Mouse (Mus musculus): ENCODE data around the gene Eftud2. TPM values are rescaled to one million over a fixed set of nuclear protein-coding genes. Genes with fewer than 3 reads are reported as not detected.
A peak's percentile ranks its signal among the peaks of the same experiment; 100 is the strongest.

Gene Eftud2
- polyA plus RNA-seq, 1 experiment, result 76.4 TPM

GRCm38 (mm10) chr11:102903654-102904053 lies 22.9 kb upstream of the Eftud2 start:
- DNase-seq, result no peak
- Histone ChIP-seq H3K4me1 (ENCODE audit: control insufficient read depth, insufficient read depth, low read length) (no peaks in the 10 kb centered on the region), H3K4me3 (ENCODE audit: insufficient read depth, low read depth, low read length) (no peak overlapping the region), H3K36me3 (ENCODE audit: control insufficient read depth, insufficient read depth, low read length) (no peaks in the 10 kb centered on the region), H3K27ac (ENCODE audit: insufficient read depth, low read depth, low read length) (no peak overlapping the region), H3K27me3 (replicated peaks; ENCODE audit: control insufficient read depth, insufficient read depth, low read length) (no peaks in the 10 kb centered on the region)
- TF ChIP-seq POLR2A (IDR thresholded peaks at IDR 0.05; ENCODE audit: low read depth, low read length) (no peak), CTCF (conservative IDR thresholded peaks at IDR 0.05; ENCODE audit: insufficient read depth, insufficient read length, low read depth, low read length) (no peak)
- 81% methylated on average over 7 of the region's 7 CpGs for WGBS

DNA sequence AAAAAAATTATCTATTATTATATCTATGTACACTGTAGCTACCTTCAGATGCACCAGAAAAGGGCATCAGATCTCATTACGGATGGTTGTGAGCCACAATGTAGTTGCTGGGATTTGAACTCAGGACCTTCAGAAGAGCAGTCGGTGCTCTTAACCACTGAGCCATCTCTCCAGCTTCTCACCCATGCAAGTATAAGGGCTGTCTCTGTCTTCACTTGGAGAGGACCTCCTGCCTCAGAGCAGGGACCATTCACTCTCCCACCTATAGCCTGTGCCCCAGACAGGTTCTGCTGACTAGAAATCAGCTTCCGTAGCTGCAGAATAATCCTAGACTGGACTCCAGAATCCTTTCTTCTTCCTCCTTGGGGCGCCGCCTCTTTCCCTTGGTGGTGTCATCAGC lies 21.3 kb upstream of the Eftud2 start:
- Histone ChIP-seq H3K4me1 (ENCODE audit: control insufficient read depth, insufficient read depth, low read length) (no peaks in the 10 kb centered on the region), H3K27ac (ENCODE audit: insufficient read depth, low read depth, low read length) (no peak overlapping the region), H3K4me3 (ENCODE audit: insufficient read depth, low read depth, low read length) (no peak overlapping the region), H3K27me3 (replicated peaks; ENCODE audit: control insufficient read depth, insufficient read depth, low read length) (no peaks in the 10 kb centered on the region), H3K36me3 (ENCODE audit: control insufficient read depth, insufficient read depth, low read length) (no peaks in the 10 kb centered on the region)
- DNase-seq, result no peak
- 82% methylated on average over 5 of the region's 5 CpGs for WGBS
- TF ChIP-seq CTCF (conservative IDR thresholded peaks at IDR 0.05; ENCODE audit: insufficient read depth, insufficient read length, low read depth, low read length), result no peak
- TF ChIP-seq POLR2A (IDR thresholded peaks at IDR 0.05; ENCODE audit: low read depth, low read length), result no peak

DNA sequence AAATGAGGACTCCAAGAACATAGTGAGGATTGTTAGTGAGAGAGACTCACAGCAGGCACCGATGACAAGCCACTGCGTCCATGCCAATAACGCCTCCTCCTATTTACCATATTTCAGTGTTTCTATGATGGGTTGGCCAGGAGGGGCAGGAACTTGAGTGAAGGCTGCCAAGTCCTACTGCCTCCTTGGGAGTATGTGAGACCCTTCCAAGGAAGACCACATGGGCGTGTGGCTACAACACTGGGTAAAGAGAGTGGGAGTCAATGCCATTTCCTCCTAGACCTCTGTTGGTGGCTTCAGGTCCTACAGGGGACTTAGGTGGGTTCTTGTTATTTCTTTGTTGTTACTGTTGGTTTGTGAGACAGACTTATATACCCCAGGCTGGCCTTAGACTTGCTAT lies 20.4 kb upstream of the Eftud2 start:
- no peaks in the 10 kb centered on the region for H3K27me3 ChIP-seq (replicated peaks; ENCODE audit: control insufficient read depth, insufficient read depth, low read length)
- no peak overlapping the region for H3K4me3 ChIP-seq (ENCODE audit: insufficient read depth, low read depth, low read length)
- DNase-seq, result no peak
- no peak overlapping the region for H3K27ac ChIP-seq (ENCODE audit: insufficient read depth, low read depth, low read length)
- no peaks in the 10 kb centered on the region for H3K36me3 ChIP-seq (ENCODE audit: control insufficient read depth, insufficient read depth, low read length)
- H3K4me1 ChIP-seq (ENCODE audit: control insufficient read depth, insufficient read depth, low read length), result no peaks in the 10 kb centered on the region
- WGBS, result 55% methylated on average over 4 of the region's 4 CpGs
- no peak for TF ChIP-seq CTCF (conservative IDR thresholded peaks at IDR 0.05; ENCODE audit: insufficient read depth, insufficient read length, low read depth, low read length)
- no peak for TF ChIP-seq POLR2A (IDR thresholded peaks at IDR 0.05; ENCODE audit: low read depth, low read length)

- TF ChIP-seq CTCF (conservative IDR thresholded peaks at IDR 0.05; ENCODE audit: insufficient read depth, insufficient read length, low read depth, low read length) (peak; percentile 98), POLR2A (IDR thresholded peaks at IDR 0.05; ENCODE audit: low read depth, low read length) (no peak)
- Histone ChIP-seq H3K27ac (ENCODE audit: insufficient read depth, low read depth, low read length) (no peak within 1 kb of the TSS), H3K27me3 (replicated peaks; ENCODE audit: control insufficient read depth, insufficient read depth, low read length) (no peaks in the 10 kb centered on the region), H3K4me3 (ENCODE audit: insufficient read depth, low read depth, low read length) (no peak within 1 kb of the TSS), H3K4me1 (ENCODE audit: control insufficient read depth, insufficient read depth, low read length) (no peaks in the 10 kb centered on the region), H3K36me3 (ENCODE audit: control insufficient read depth, insufficient read depth, low read length) (no peaks in the 10 kb centered on the region)
- 5% methylated on average over 7 of the region's 7 CpGs for WGBS
- DNase-seq, result peak; percentile 70
Observed at GRCm38 (mm10) chr11:102900763-102901162, 20.0 kb upstream of the Eftud2 start, which contains the start of gene Gfap. Gene Gfap, minus strand, starts transcription at chr11:102900912.

- 82% methylated on average over 9 of the region's 9 CpGs for WGBS
- Histone ChIP-seq H3K4me1 (ENCODE audit: control insufficient read depth, insufficient read depth, low read length) (no peaks in the 10 kb centered on the region), H3K36me3 (ENCODE audit: control insufficient read depth, insufficient read depth, low read length) (no peaks in the 10 kb centered on the region), H3K4me3 (ENCODE audit: insufficient read depth, low read depth, low read length) (no peak overlapping the region), H3K27ac (ENCODE audit: insufficient read depth, low read depth, low read length) (no peak overlapping the region), H3K27me3 (replicated peaks; ENCODE audit: control insufficient read depth, insufficient read depth, low read length) (no peaks in the 10 kb centered on the region)
- DNase-seq, result no peak
- TF ChIP-seq POLR2A (IDR thresholded peaks at IDR 0.05; ENCODE audit: low read depth, low read length), result no peak
- TF ChIP-seq CTCF (conservative IDR thresholded peaks at IDR 0.05; ENCODE audit: insufficient read depth, insufficient read length, low read depth, low read length), result no peak
Observed at GRCm38 (mm10) chr11:102898408-102898807, 17.6 kb upstream of the Eftud2 start.

DNA sequence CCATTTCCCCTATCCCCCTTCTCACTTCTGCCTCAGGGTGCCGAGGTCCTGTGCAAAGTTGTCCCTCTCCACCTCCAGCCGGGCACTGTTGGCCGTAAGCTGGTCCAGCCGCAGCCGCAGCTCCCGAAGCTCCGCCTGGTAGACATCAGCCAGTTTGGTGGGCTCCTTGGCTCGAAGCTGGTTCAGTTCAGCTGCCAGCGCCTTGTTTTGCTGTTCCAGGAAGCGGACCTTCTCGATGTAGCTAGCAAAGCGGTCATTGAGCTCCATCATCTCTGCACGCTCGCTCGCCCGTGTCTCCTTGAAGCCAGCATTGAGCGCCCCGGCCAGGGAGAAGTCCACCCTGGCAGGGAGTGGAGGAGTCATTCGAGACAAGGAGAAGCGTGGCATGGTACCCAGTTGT lies 15.9 kb upstream of the Eftud2 start:
- DNase-seq, result no peak
- no peak for TF ChIP-seq CTCF (conservative IDR thresholded peaks at IDR 0.05; ENCODE audit: insufficient read depth, insufficient read length, low read depth, low read length)
- no peak for TF ChIP-seq POLR2A (IDR thresholded peaks at IDR 0.05; ENCODE audit: low read depth, low read length)
- Histone ChIP-seq H3K4me3 (ENCODE audit: insufficient read depth, low read depth, low read length) (no peak overlapping the region), H3K4me1 (ENCODE audit: control insufficient read depth, insufficient read depth, low read length) (no peaks in the 10 kb centered on the region), H3K27ac (ENCODE audit: insufficient read depth, low read depth, low read length) (no peak overlapping the region), H3K27me3 (replicated peaks; ENCODE audit: control insufficient read depth, insufficient read depth, low read length) (no peaks in the 10 kb centered on the region), H3K36me3 (ENCODE audit: control insufficient read depth, insufficient read depth, low read length) (no peaks in the 10 kb centered on the region)
- 59% methylated on average over 20 of the region's 20 CpGs for WGBS

GRCm38 (mm10) chr11:102895779-102896178 lies 15.0 kb upstream of the Eftud2 start:
- no peaks in the 10 kb centered on the region for H3K27me3 ChIP-seq (replicated peaks; ENCODE audit: control insufficient read depth, insufficient read depth, low read length)
- no peak overlapping the region for H3K27ac ChIP-seq (ENCODE audit: insufficient read depth, low read depth, low read length)

More at GRCm38 (mm10) chr11:102895779-102896178, 15.0 kb upstream of the Eftud2 start:
- Histone ChIP-seq H3K4me1 (ENCODE audit: control insufficient read depth, insufficient read depth, low read length) (no peaks in the 10 kb centered on the region), H3K4me3 (ENCODE audit: insufficient read depth, low read depth, low read length) (no peak overlapping the region), H3K36me3 (ENCODE audit: control insufficient read depth, insufficient read depth, low read length) (no peaks in the 10 kb centered on the region)
- WGBS, result 83% methylated on average over 9 of the region's 9 CpGs
- no peak for TF ChIP-seq CTCF (conservative IDR thresholded peaks at IDR 0.05; ENCODE audit: insufficient read depth, insufficient read length, low read depth, low read length)
- TF ChIP-seq POLR2A (IDR thresholded peaks at IDR 0.05; ENCODE audit: low read depth, low read length), result no peak
- DNase-seq, result no peak
